Mouse (Mus musculus): ENCODE results near the gene Gm21800.
"Not testable (repeated sequence)": the region's sequence is repeated elsewhere in the genome, so short reads cannot be mapped to it uniquely, and the experiment has no call there.

Gene Gm21800

DNA sequence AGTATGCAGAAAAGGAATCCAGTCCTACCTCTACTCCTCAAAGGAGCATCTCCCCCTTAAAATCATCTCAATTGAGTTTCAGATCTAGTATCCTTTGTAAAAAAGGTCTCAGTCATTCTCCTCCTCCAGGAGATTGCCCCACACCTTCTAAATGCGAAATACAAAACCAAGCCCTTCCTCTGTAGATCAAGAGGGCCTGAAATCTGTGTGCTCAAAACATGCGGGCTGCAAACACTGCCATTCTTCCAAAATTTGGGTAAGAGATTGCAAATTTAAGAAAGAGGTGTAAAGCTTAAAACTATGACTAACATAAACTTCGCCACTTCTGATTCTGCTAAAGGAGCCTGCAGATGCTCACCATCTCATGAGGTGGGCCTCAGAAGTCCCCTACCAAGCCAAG lies at the start of gene Gm21800:
Gene Gm21800, plus strand, starts transcription at position 301 of the 400 bp plus-strand sequence.
- DNase-seq, result not testable (repeated sequence)
